Mouse (Mus musculus): ENCODE results near the gene Bag1. TPM values are rescaled to one million over a fixed set of nuclear protein-coding genes. Genes with fewer than 3 reads are reported as not detected.
"Not testable (repeated sequence)": the region's sequence is repeated elsewhere in the genome, so short reads cannot be mapped to it uniquely, and the experiment has no call there.

Bag1 gene
- polyA plus RNA-seq, 1 experiment from 2014 or later: 259 TPM

GRCm38 (mm10) chr4:40946516-40947121 is 1.5 kb downstream of the Bag1 start:
- Histone ChIP-seq H3K4me1 (replicated peaks; ENCODE audit: control insufficient read depth, insufficient read depth) (peaks cover 5% of the 10 kb centered on the region; the same call in 1 of the 2 replicates), H3K4me2 (replicated peaks; ENCODE audit: low read depth) (peak overlapping the region; percentile 70), H3K27me3 (ENCODE audit: control insufficient read depth, insufficient read depth, low read length) (no peaks in the 10 kb centered on the region), H3K9me3 (ENCODE audit: control insufficient read depth, low read length) (no peaks in the 10 kb centered on the region), H3K9ac (ENCODE audit: low read length) (peak overlapping the region; percentile 91), H3K36me3 (ENCODE audit: control insufficient read depth, insufficient read depth, low read length) (peaks cover 14% of the 10 kb centered on the region), H3K4me3 (ENCODE audit: low read depth, low read length) (peak overlapping the region; percentile 90), H3K27ac (replicated peaks) (no peak overlapping the region)
- no peak for ATAC-seq (ENCODE audit: low FRiP score, low TSS enrichment)
- no peak for DNase-seq (ENCODE audit: low spot score)
- TF ChIP-seq EP300 (optimal IDR thresholded peaks at IDR 0.05) (no peak), CTCF (IDR thresholded peaks at IDR 0.05; ENCODE audit: low read depth) (no peak)
- 71% methylated on average over 7 of the region's 7 CpGs for WGBS

- H3K4me3 ChIP-seq (ENCODE audit: low read depth, low read length): no peak overlapping the region
- no peaks in the 10 kb centered on the region for H3K27me3 ChIP-seq (ENCODE audit: control insufficient read depth, insufficient read depth, low read length)
- ATAC-seq (ENCODE audit: low FRiP score, low TSS enrichment) (no peak), DNase-seq (ENCODE audit: low spot score) (no peak)
- peaks cover 5% of the 10 kb centered on the region; the same call in 1 of the 2 replicates for H3K4me1 ChIP-seq (replicated peaks; ENCODE audit: control insufficient read depth, insufficient read depth)
- WGBS: 97% methylated on average over 5 of the region's 5 CpGs
- H3K27ac ChIP-seq (replicated peaks): no peak overlapping the region
- H3K4me2 ChIP-seq (replicated peaks; ENCODE audit: low read depth): no peak overlapping the region
- H3K36me3 ChIP-seq (ENCODE audit: control insufficient read depth, insufficient read depth, low read length): peaks cover 32% of the 10 kb centered on the region
- no peak overlapping the region for H3K9ac ChIP-seq (ENCODE audit: low read length)
- no peaks in the 10 kb centered on the region for H3K9me3 ChIP-seq (ENCODE audit: control insufficient read depth, low read length)
- TF ChIP-seq EP300 (optimal IDR thresholded peaks at IDR 0.05) (no peak), CTCF (IDR thresholded peaks at IDR 0.05; ENCODE audit: low read depth) (no peak)
These were observed 4.4 kb downstream of the Bag1 start for GRCm38 (mm10) chr4:40943651-40944050.

DNA sequence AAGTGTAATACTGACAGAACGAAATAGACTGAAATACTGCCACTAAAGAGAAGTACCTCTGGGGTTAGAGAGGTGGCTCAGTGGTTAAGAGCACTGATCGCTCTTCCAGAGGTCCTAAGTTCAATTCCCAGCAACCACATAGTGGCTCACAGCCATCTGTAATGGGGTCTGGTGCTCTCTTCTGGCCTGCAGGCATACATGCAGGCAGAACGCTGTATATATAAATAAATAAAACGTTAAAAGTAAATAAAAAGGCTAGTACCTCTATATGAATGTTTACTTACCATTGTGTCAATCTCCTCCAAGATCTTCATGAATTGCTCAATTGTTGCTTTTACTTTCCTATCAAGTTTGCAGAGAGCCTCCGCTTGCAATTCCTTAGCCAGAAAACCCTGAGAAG is 9.3 kb downstream of the Bag1 start:
- ATAC-seq (ENCODE audit: low FRiP score, low TSS enrichment) (no peak), DNase-seq (ENCODE audit: low spot score) (no peak)
- H3K4me1 ChIP-seq (replicated peaks; ENCODE audit: control insufficient read depth, insufficient read depth): no peaks in the 10 kb centered on the region
- WGBS: 91% methylated on average over 5 of the region's 5 CpGs
- no peak for TF ChIP-seq CTCF (IDR thresholded peaks at IDR 0.05; ENCODE audit: low read depth)
- no peak overlapping the region for H3K4me3 ChIP-seq (ENCODE audit: low read depth, low read length)
- H3K27ac ChIP-seq (replicated peaks): no peak overlapping the region
- H3K9ac ChIP-seq (ENCODE audit: low read length): no peak overlapping the region
- H3K27me3 ChIP-seq (ENCODE audit: control insufficient read depth, insufficient read depth, low read length): no peaks in the 10 kb centered on the region
- no peak overlapping the region for H3K4me2 ChIP-seq (replicated peaks; ENCODE audit: low read depth)
- H3K9me3 ChIP-seq (ENCODE audit: control insufficient read depth, low read length): no peaks in the 10 kb centered on the region
- H3K36me3 ChIP-seq (ENCODE audit: control insufficient read depth, insufficient read depth, low read length): peaks cover 36% of the 10 kb centered on the region

DNA sequence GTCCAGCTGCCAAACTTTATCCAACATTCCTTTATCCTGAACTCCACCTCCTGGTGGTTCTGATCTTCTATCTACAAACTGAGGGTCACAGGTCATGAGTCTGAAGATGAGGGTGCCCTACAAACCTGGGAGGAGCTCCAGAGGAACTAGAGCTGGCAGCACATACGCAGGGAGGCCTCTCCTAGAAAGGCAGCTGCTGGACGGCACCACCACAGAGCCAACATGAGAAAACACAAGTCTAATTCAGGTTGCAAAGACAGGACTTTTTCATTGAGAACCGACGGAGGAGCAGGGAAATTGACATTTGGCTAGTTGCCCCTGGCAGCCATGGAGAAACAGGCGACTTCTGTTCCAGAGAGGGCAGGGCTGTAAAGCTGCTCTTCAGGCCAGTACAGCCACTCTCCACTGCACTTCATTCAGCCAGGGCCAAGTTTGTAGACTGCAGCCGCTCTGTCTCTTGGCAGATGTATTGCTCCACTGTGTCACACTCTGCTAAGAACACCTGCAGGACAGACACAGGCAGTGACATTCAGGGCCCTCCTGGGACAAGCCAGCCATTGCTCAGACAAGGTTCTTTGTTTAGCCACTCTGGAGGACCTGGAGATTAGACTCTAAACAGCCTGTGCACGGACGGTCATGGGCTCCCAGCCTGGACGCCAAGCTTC is 11.8 kb downstream of the Bag1 start:
- Histone ChIP-seq H3K27ac (replicated peaks) (no peak overlapping the region), H3K9ac (ENCODE audit: low read length) (no peak overlapping the region), H3K4me3 (ENCODE audit: low read depth, low read length) (no peak overlapping the region), H3K27me3 (ENCODE audit: control insufficient read depth, insufficient read depth, low read length) (no peaks in the 10 kb centered on the region), H3K4me1 (replicated peaks; ENCODE audit: control insufficient read depth, insufficient read depth) (no peaks in the 10 kb centered on the region), H3K36me3 (ENCODE audit: control insufficient read depth, insufficient read depth, low read length) (peaks cover 27% of the 10 kb centered on the region), H3K4me2 (replicated peaks; ENCODE audit: low read depth) (no peak overlapping the region), H3K9me3 (ENCODE audit: control insufficient read depth, low read length) (no peaks in the 10 kb centered on the region)
- ATAC-seq (ENCODE audit: low FRiP score, low TSS enrichment) (no peak), DNase-seq (ENCODE audit: low spot score) (no peak)
- WGBS: 75% methylated on average over 9 of the region's 9 CpGs
- TF ChIP-seq CTCF (IDR thresholded peaks at IDR 0.05; ENCODE audit: low read depth) (no peak), EP300 (optimal IDR thresholded peaks at IDR 0.05) (no peak)

DNA sequence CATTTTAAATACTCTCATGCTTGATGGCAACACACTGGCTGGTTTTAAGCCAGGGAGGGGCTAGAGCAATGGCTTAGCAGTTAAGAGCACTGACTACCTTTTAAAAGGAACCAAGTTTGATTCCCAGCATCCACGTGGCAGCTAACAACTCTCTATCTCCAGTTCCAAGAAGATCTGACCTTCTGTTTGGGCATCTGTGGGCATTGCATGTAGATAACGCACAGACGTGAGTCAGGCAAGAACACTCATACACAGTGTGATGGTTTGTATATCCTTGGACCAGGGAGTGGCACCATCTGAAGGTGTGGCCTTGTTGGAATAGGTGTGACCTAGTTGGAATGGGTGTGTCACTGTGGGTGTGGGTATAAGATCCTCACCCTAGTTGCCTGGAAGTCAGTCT is 13.7 kb downstream of the Bag1 start:
- peaks cover 14% of the 10 kb centered on the region for H3K36me3 ChIP-seq (ENCODE audit: control insufficient read depth, insufficient read depth, low read length)
- H3K9me3 ChIP-seq (ENCODE audit: control insufficient read depth, low read length): not testable (repeated sequence)

GRCm38 (mm10) chr4:40933694-40934093 is 14.4 kb downstream of the Bag1 start:
- H3K9me3 ChIP-seq (ENCODE audit: control insufficient read depth, low read length): no peaks in the 10 kb centered on the region
- no peak overlapping the region for H3K4me2 ChIP-seq (replicated peaks; ENCODE audit: low read depth)
- H3K4me3 ChIP-seq (ENCODE audit: low read depth, low read length): no peak overlapping the region
- WGBS: 64% methylated on average over 5 of the region's 5 CpGs
- H3K9ac ChIP-seq (ENCODE audit: low read length): no peak overlapping the region
- TF ChIP-seq EP300 (optimal IDR thresholded peaks at IDR 0.05): no peak
- TF ChIP-seq CTCF (IDR thresholded peaks at IDR 0.05; ENCODE audit: low read depth): no peak
- peaks cover 9% of the 10 kb centered on the region for H3K36me3 ChIP-seq (ENCODE audit: control insufficient read depth, insufficient read depth, low read length)
- H3K4me1 ChIP-seq (replicated peaks; ENCODE audit: control insufficient read depth, insufficient read depth): no peaks in the 10 kb centered on the region
- no peak overlapping the region for H3K27ac ChIP-seq (replicated peaks)
- ATAC-seq (ENCODE audit: low FRiP score, low TSS enrichment) (no peak), DNase-seq (ENCODE audit: low spot score) (no peak)
- H3K27me3 ChIP-seq (ENCODE audit: control insufficient read depth, insufficient read depth, low read length): no peaks in the 10 kb centered on the region

More for the DNA sequence above, 13.7 kb downstream of the Bag1 start:
- H3K4me3 ChIP-seq (ENCODE audit: low read depth, low read length); H3K4me2 ChIP-seq (replicated peaks; ENCODE audit: low read depth); H3K27ac ChIP-seq (replicated peaks); DNase-seq (ENCODE audit: low spot score); H3K27me3 ChIP-seq (ENCODE audit: control insufficient read depth, insufficient read depth, low read length); H3K4me1 ChIP-seq (replicated peaks; ENCODE audit: control insufficient read depth, insufficient read depth); H3K9ac ChIP-seq (ENCODE audit: low read length): not testable (repeated sequence)
- 71% methylated on average over 3 of the region's 3 CpGs for WGBS
- ATAC-seq (ENCODE audit: low FRiP score, low TSS enrichment): peak; percentile 82
